Mouse (Mus musculus) olfactory bulb, adult 2 months (tissue): ENCODE data around the gene 4930433I11Rik. TPM values are rescaled to one million over a fixed set of nuclear protein-coding genes. Genes with fewer than 3 reads are reported as not detected.
"Not testable (repeated sequence)": the region's sequence is repeated elsewhere in the genome, so short reads cannot be mapped to it uniquely, and the experiment has no call there.

Experiments
- H3K27ac ChIP-seq: fragments of 200-500 bp; 2 replicates; pipeline ENCODE4 v1.5.1; 2012; ENCODE audit warnings: low read depth, low read length; ENCODE audit not compliant: insufficient read depth
- H3K4me1 ChIP-seq: fragments of 200-500 bp; 2 replicates; pipeline ENCODE4 v1.6.1; 2012; ENCODE audit warnings: low read length; ENCODE audit not compliant: control insufficient read depth, insufficient read depth
- H3K4me3 ChIP-seq: fragments of 200-500 bp; 2 replicates; pipeline ENCODE4 v1.5.1; 2012; ENCODE audit warnings: mild to moderate bottlenecking, low read depth, low read length, moderate library complexity; ENCODE audit not compliant: insufficient read depth
- CTCF ChIP-seq: fragments of 200-500 bp; IDR thresholded peaks from 2 replicates; pipeline ENCODE4 v1.5.1; 2012; ENCODE audit warnings: low read depth, mild to moderate bottlenecking, low read length, moderate library complexity; ENCODE audit not compliant: insufficient read depth
- POLR2A ChIP-seq: fragments of 200-500 bp; IDR thresholded peaks from 2 replicates; pipeline ENCODE4 v1.6.1; 2012; ENCODE audit warnings: mild to moderate bottlenecking, low read depth, low read length, moderate library complexity; ENCODE audit not compliant: insufficient read depth
- WGBS: fragments of 180-500 bp; shearing (Covaris S2); methylation state at CpG from one replicate; pipeline ENCODE4 v1.1.7; 2018; 5-methylcytosine and 5-hydroxymethylcytosine counted together
- polyA plus RNA-seq: library from polyadenylated mRNA; stranded (reverse); fragments of >200 nt; gene quantifications from 2 replicates; pipeline ENCODE4 v1.2.4, GENCODE M21; 2012; ENCODE audit warnings: low replicate concordance; ENCODE audit not compliant: missing spikeins, insufficient read depth, insufficient read length

The 4930433I11Rik gene
- not detected in 2 replicates for polyA plus RNA-seq

DNA sequence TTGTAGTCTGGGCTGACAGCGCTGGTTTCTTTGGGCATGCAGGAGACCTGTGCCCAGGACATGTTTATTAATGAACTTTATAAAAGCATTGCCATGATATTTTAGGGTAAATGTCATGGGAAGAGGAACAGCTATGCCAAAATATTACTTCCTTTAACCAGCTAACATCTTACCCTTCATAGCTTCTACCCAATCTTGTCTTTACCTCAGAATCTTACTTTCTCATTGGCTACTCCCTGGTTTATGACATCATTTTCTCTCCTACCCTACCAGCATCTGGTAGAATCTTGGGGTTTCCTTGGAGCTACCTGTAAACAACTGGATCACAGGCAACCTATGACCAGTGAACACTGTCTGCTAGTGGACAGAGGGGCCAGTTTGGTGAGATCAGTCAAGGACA is at the start of gene 4930433I11Rik:
TSS of gene 4930433I11Rik (plus strand) at position 301 of the 400 bp plus-strand sequence.
- no peak for TF ChIP-seq POLR2A
- TF ChIP-seq CTCF: no peak
- 84% methylated on average over 1 of the region's 1 CpGs for WGBS
- H3K4me3 ChIP-seq: no peak within 1 kb of the TSS

DNA sequence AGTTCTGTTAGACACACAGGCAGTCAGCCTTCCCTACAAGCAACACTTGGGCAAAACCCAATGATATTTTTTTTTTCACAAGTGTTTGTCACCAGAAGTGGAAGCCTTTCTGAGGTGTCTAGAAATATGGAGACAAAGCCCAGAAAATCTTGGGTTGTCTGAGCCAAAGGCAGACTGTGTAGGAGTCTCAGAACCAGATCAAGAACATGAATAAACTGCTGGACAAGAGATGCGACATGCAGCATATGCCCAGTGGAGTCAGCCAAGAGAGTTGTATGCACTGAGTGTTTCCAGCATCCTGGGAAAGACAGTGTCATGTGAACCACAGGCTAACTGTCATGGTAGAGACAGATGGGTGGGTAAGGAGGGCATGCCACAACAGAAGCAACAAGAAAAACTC is 48.0 kb upstream of the 4930433I11Rik start:
- H3K4me1 ChIP-seq: no peaks in the 10 kb centered on the region
- TF ChIP-seq POLR2A (no peak), CTCF (no peak)
- WGBS: 94% methylated on average over 1 of the region's 1 CpGs
- H3K27ac ChIP-seq: no peak overlapping the region
- no peak overlapping the region for H3K4me3 ChIP-seq

More for the DNA sequence above, at the start of gene 4930433I11Rik:
- H3K4me1 ChIP-seq: no peaks in the 10 kb centered on the region
- no peak within 1 kb of the TSS for H3K27ac ChIP-seq

DNA sequence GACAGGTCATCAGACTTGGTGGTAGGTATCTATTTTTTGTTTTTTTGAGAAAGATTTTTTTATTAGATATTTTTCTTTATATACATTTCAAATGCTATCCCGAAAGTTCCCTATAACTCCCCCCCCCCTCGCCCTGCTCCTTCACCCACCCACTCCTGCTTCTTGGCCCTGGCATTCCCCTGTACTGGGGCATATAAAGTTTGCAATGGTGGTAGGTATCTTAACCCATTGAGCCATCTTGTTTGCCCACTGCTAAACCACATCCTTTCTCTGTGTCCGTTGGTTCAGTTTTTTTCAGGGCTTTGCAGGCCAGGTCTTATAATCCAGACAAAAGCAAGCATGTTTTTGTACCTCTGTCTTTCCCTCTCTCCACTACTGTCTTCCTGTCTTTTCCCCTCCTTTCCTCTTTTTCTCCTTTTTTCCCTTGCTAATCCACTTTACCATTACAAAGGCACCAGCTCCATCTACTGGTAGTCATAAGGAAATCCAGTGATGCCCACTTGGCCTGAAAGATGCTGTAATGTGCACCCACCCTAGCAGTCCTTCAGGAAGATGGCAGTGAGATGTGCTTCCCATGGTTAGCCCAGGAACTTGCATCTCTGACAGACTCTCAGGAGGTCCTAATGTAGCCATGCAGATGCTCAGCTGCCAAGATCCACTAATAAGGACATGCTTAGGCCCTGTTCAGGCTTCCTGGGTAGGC is 45.0 kb upstream of the 4930433I11Rik start:
- Histone ChIP-seq H3K4me3 (no peak overlapping the region), H3K4me1 (no peaks in the 10 kb centered on the region), H3K27ac (no peak overlapping the region)
- TF ChIP-seq POLR2A: no peak
- TF ChIP-seq CTCF: no peak
- 43% methylated on average over 3 of the region's 3 CpGs for WGBS

DNA sequence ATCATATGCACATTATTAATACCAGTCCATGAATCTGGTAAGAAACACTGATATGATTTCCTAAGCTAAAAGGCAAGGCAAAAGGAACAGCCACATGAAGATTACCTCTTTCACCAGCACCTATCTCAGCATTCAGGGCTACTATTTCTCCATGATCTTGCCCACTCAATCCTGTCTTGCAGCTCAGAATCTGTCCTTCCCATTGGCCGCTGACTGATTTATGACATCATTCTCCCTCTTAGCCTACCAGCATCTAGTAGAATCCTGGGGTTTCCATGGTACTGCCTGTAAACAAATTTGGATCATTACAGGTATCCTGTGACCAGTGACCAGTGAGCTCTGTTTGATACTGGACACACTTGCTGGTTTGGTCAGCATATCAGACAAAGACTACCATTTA is 45.1 kb downstream of the 4930433I11Rik start, which contains the start of gene Gm4884:
TSS of gene Gm4884 (plus strand) at position 301 of the 400 bp plus-strand sequence.
- H3K27ac ChIP-seq, H3K4me3 ChIP-seq, H3K4me1 ChIP-seq: not testable (repeated sequence)
- 100% methylated on average over 1 of the region's 1 CpGs for WGBS

DNA sequence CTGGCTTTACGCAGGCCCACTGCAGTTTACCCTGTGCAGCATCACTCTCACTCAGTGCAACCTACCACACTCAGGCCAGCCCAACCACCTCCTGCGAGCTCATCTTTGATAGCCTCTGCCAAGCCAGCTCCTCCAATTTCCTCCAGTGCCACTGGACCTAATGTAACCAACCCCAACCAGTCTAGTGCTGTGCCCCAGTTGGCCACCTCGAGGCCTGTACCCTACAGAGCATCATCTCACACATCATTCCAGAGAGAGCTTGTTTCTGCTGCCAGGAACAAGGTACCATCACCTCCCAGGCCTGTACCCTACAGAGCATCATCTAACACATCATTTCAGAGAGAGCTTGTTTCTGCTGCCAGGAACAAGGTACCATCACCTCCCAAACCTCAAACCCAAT is 56.7 kb downstream of the 4930433I11Rik start:
- not testable (repeated sequence) for H3K4me1 ChIP-seq, H3K27ac ChIP-seq, H3K4me3 ChIP-seq
- WGBS: 64% methylated on average over 3 of the region's 3 CpGs

Other genes starting within 250 kb of the 4930433I11Rik start
- not detected in 2 replicates for gene Vstm2b, start 89.2 kb upstream of the 4930433I11Rik start, polyA plus RNA-seq
- gene Gm4884, start 45.2 kb downstream of the 4930433I11Rik start, polyA plus RNA-seq: not detected in 2 replicates
- not detected in 2 replicates for gene Gm5592, start 166.3 kb downstream of the 4930433I11Rik start, polyA plus RNA-seq